Mouse (Mus musculus): ENCODE data around the gene Ssbp3. TPM values are rescaled to one million over a fixed set of nuclear protein-coding genes. Genes with fewer than 3 reads are reported as not detected.

The Ssbp3 gene
- polyA plus RNA-seq, 1 experiment from 2014 or later, result 175 TPM

DNA sequence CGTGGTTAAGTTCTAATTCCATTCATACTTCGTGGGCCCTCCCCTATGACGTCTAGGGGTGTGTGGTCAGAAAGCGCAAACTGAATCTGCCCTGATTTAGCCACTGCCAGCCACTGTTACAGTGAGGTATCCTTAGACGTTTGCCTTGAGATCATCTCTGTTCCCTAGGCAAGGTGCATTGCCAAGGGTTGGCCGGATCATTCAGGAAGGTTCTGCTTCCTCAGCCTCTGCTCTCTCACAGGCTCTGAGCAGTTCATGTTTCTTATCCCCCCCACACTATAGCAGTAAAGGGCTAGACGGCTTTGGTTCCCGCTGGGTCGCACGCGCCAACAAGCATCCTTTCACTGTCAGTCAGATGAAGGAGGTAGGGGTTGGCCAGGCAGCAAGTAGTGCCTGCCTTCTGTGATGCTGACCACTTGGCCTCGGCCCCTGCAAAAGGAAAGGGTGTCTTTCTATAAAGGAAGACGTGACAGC lies 101.5 kb downstream of the Ssbp3 start:
- H3K9ac ChIP-seq, result no peak overlapping the region
- H3K4me2 ChIP-seq, result no peak overlapping the region
- WGBS, result 69% methylated on average over 13 of the region's 13 CpGs
- peaks cover 41% of the 10 kb centered on the region for H3K4me1 ChIP-seq
- H3K9me3 ChIP-seq, result no peaks in the 10 kb centered on the region
- no peak overlapping the region for H3K4me3 ChIP-seq
- no peak overlapping the region for H3K27ac ChIP-seq
- H3K36me3 ChIP-seq (replicated peaks), result no peaks in the 10 kb centered on the region
- no peaks in the 10 kb centered on the region for H3K27me3 ChIP-seq (replicated peaks)
- ATAC-seq (replicated peaks), result no peak

DNA sequence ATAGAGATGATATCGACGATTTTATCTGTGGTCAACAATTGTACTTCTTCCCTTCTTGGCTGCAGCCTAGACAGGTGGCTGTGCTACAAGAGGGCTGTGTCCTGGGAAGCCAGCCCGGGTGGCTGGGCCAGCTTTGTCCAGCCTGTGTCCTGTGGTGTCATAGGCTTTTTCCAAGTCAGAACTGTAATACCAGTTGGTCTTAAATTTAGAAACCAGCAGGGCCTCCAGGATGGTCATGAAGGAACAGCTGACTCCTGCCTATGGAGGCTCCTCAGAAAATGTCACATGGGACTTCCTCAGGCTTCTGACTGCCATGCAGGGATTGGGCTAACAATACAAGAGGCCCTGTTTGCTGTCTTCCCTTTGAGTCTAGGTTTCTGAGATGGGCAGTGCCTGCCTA lies 102.1 kb downstream of the Ssbp3 start:
- Histone ChIP-seq H3K36me3 (replicated peaks) (no peaks in the 10 kb centered on the region), H3K27ac (no peak overlapping the region)

GRCm38 (mm10) chr4:107013119-107013816 lies 102.8 kb downstream of the Ssbp3 start:
- no peak overlapping the region for H3K4me3 ChIP-seq
- no peak overlapping the region for H3K9ac ChIP-seq
- ATAC-seq (replicated peaks), result no peak
- H3K27me3 ChIP-seq (replicated peaks), result no peaks in the 10 kb centered on the region
- no peaks in the 10 kb centered on the region for H3K36me3 ChIP-seq (replicated peaks)
- H3K4me2 ChIP-seq, result no peak overlapping the region
- no peaks in the 10 kb centered on the region for H3K9me3 ChIP-seq
- H3K27ac ChIP-seq, result no peak overlapping the region
- H3K4me1 ChIP-seq, result peaks cover 54% of the 10 kb centered on the region
- 88% methylated on average over 6 of the region's 6 CpGs for WGBS

More for the DNA sequence above, 102.1 kb downstream of the Ssbp3 start:
- no peak overlapping the region for H3K9ac ChIP-seq
- H3K4me3 ChIP-seq, result no peak overlapping the region
- H3K9me3 ChIP-seq, result no peaks in the 10 kb centered on the region
- no peak overlapping the region for H3K4me2 ChIP-seq
- WGBS, result 87% methylated on average over 3 of the region's 3 CpGs
- peaks cover 47% of the 10 kb centered on the region for H3K4me1 ChIP-seq
- no peak for ATAC-seq (replicated peaks)
- no peaks in the 10 kb centered on the region for H3K27me3 ChIP-seq (replicated peaks)

GRCm38 (mm10) chr4:107013817-107014260 lies 103.3 kb downstream of the Ssbp3 start:
- no peak overlapping the region for H3K4me3 ChIP-seq
- H3K27me3 ChIP-seq (replicated peaks), result no peaks in the 10 kb centered on the region
- H3K27ac ChIP-seq, result no peak overlapping the region
- ATAC-seq (replicated peaks), result no peak
- H3K4me2 ChIP-seq, result no peak overlapping the region
- 82% methylated on average over 9 of the region's 9 CpGs for WGBS
- peaks cover 59% of the 10 kb centered on the region for H3K4me1 ChIP-seq
- H3K9ac ChIP-seq, result no peak overlapping the region
- H3K9me3 ChIP-seq, result no peaks in the 10 kb centered on the region
- no peaks in the 10 kb centered on the region for H3K36me3 ChIP-seq (replicated peaks)

- Histone ChIP-seq H3K9me3 (no peaks in the 10 kb centered on the region), H3K9ac (no peak overlapping the region)
These were observed 105.5 kb downstream of the Ssbp3 start for GRCm38 (mm10) chr4:107015971-107016511.

DNA sequence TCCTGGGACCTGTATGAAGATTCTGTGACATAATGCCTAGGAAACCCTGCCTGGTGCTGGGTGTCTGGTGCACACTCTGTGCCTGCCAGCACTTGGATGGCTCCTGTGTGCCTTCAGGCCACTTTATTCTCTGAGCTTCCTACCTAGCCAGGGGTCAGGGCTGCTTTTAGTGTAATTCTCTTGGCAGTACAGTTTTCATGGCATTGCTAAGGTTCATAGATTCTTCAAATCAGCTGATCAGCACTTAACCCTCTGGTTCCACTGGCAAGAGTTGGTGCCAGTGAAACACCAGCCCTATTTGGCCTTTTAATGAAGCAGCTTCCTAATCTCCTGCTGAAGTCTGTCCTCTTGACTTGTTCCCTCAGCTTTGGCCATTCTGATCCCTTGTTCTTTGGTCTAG lies 106.8 kb downstream of the Ssbp3 start:
- Histone ChIP-seq H3K4me1 (peaks cover 89% of the 10 kb centered on the region), H3K36me3 (replicated peaks) (no peaks in the 10 kb centered on the region), H3K27me3 (replicated peaks) (no peaks in the 10 kb centered on the region), H3K9ac (no peak overlapping the region), H3K4me3 (no peak overlapping the region), H3K9me3 (no peaks in the 10 kb centered on the region), H3K27ac (no peak overlapping the region), H3K4me2 (no peak overlapping the region)
- ATAC-seq (replicated peaks), result no peak

More at GRCm38 (mm10) chr4:107015971-107016511, 105.5 kb downstream of the Ssbp3 start:
- H3K4me2 ChIP-seq, result no peak overlapping the region
- peaks cover 81% of the 10 kb centered on the region for H3K4me1 ChIP-seq
- peak overlapping the region; percentile 65 for H3K27ac ChIP-seq
- H3K27me3 ChIP-seq (replicated peaks), result no peaks in the 10 kb centered on the region
- peak; percentile 27; the same call in 1 of the 2 replicates for ATAC-seq (replicated peaks)
- H3K4me3 ChIP-seq, result no peak overlapping the region
- 28% methylated on average over 13 of the region's 13 CpGs for WGBS
- no peaks in the 10 kb centered on the region for H3K36me3 ChIP-seq (replicated peaks)

- Histone ChIP-seq H3K27ac (peak overlapping the region; percentile 65), H3K4me1 (peaks cover 97% of the 10 kb centered on the region), H3K4me3 (no peak overlapping the region), H3K27me3 (replicated peaks) (no peaks in the 10 kb centered on the region), H3K9me3 (no peaks in the 10 kb centered on the region), H3K9ac (no peak overlapping the region), H3K36me3 (replicated peaks) (no peaks in the 10 kb centered on the region), H3K4me2 (no peak overlapping the region)
- WGBS, result 70% methylated on average over 3 of the region's 3 CpGs
- ATAC-seq (replicated peaks), result no peak
These were observed 108.0 kb downstream of the Ssbp3 start for GRCm38 (mm10) chr4:107018521-107018920.

DNA sequence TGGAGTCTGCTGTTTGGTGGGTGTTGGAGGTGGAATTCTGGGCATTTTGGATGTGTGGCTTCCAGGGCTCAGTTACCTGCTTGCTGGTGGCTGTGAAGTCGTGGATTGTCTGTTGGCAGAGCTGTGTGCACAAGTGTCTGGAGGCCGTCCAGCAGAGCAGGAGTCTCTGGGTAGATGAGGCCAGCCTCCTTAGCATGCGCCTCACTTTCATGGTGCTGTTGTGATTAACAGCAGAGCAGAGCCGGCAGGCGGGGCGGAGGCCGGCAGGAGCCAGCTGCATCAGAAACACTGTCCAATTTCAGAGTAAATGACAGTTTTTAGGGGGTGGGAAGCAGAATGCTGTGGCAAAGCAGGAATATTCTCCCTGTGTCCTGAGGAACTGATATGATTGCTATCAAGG lies 108.5 kb downstream of the Ssbp3 start:
- no peaks in the 10 kb centered on the region for H3K9me3 ChIP-seq
- H3K4me2 ChIP-seq, result no peak overlapping the region
- 22% methylated on average over 7 of the region's 7 CpGs for whole genome bisulfite sequencing
- H3K9ac ChIP-seq, result 0 out of 2 replicates have a peak overlapping the region, but pooled peaks have one; percentile 12
- no peak overlapping the region for H3K4me3 ChIP-seq
- no peaks in the 10 kb centered on the region for H3K36me3 ChIP-seq (replicated peaks)
- ATAC-seq (replicated peaks), result no peak
- peaks cover 95% of the 10 kb centered on the region for H3K4me1 ChIP-seq
- H3K27ac ChIP-seq, result peak overlapping the region; percentile 65
- H3K27me3 ChIP-seq (replicated peaks), result no peaks in the 10 kb centered on the region

DNA sequence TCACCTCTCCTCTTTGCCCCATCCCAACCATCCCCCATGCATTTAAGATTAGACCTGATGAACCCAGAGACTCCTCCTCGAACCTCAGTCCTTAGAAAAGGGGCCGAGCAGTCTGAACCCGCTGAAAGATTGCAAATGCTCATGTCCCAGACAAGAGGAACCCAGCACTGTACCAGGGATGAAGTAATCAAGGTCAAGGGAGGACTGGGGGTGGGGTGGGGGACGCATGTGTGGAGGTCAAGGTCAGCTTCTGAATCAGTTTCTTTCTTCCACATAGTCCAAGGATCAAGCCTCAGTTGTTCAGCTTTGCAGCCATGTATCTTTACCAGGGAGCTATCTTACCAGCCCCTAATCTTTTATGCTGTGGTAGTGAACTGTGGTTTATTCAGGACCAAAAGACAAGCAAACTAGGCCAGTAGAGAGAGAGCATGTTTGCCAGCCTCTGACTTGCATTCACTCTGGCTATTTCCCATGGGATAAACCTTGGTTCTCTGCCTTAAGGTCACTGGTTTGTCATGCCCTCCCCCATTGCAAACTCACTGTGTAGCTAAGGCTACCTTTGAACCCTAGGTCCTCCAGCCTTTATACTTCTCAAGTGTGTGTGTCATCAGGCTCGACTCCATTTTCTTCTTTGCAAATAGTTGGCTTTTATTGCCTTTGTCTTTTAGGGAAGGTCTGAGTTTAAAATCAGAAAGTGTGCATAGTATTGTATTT lies 109.9 kb downstream of the Ssbp3 start:
- no peak for ATAC-seq (replicated peaks)
- no peak overlapping the region for H3K4me3 ChIP-seq
- no peaks in the 10 kb centered on the region for H3K27me3 ChIP-seq (replicated peaks)
- H3K36me3 ChIP-seq (replicated peaks), result no peaks in the 10 kb centered on the region
- H3K4me1 ChIP-seq, result peaks cover 89% of the 10 kb centered on the region
- no peak overlapping the region for H3K4me2 ChIP-seq
- H3K9ac ChIP-seq, result no peak overlapping the region
- WGBS, result 68% methylated on average over 5 of the region's 5 CpGs
- H3K9me3 ChIP-seq, result no peaks in the 10 kb centered on the region
- no peak overlapping the region for H3K27ac ChIP-seq

DNA sequence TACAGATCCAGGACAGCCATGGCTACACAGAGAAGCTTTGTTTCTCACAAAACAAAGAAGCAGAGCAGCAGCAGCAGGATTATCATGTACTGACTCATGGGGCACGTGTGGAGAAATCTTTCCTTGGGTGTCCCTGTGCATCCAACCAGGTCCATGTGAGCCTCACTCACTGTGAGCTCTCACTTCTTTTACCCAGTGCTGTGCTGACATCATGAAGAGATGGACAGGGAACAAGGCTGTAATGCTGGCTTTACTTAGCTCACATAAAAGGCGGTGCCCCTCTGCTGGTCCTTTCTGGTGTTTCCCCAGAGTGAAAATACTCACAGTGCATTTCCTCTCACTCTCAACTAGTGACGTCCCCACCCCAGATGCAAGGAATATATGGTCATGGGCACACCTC lies 111.0 kb downstream of the Ssbp3 start:
- 49% methylated on average over 3 of the region's 3 CpGs for WGBS
- Histone ChIP-seq H3K36me3 (replicated peaks) (no peaks in the 10 kb centered on the region), H3K27ac (peak overlapping the region; percentile 31; the same call in 1 of the 2 replicates), H3K9ac (no peak overlapping the region), H3K27me3 (replicated peaks) (no peaks in the 10 kb centered on the region), H3K4me3 (no peak overlapping the region), H3K9me3 (no peaks in the 10 kb centered on the region), H3K4me2 (no peak overlapping the region), H3K4me1 (peaks cover 88% of the 10 kb centered on the region)
- no peak for ATAC-seq (replicated peaks)

DNA sequence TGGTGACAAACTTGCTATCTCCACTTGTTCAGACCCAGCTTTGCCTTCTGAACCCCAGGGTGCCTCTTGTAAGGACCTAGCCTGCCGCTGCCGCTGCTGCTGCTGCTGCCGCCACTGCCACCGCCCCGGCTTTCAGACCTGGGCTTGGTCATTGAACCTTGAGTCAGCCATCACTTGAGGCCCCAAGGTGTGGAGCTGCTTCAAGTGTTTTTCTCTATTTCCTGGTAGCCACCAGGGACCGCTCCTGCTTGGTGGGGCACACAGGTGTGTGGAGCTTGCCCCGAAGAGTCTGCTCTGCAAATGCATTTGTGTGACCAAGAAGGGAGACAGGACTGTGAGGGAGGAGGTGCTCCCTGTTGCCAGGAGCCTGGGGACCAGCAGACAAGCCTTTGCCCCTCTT lies 114.4 kb downstream of the Ssbp3 start:
- Histone ChIP-seq H3K9ac (no peak overlapping the region), H3K4me3 (no peak overlapping the region), H3K27ac (no peak overlapping the region), H3K4me2 (no peak overlapping the region), H3K36me3 (replicated peaks) (no peaks in the 10 kb centered on the region), H3K4me1 (peaks cover 61% of the 10 kb centered on the region), H3K9me3 (no peaks in the 10 kb centered on the region), H3K27me3 (replicated peaks) (no peaks in the 10 kb centered on the region)
- WGBS, result 86% methylated on average over 7 of the region's 7 CpGs
- no peak for ATAC-seq (replicated peaks)

DNA sequence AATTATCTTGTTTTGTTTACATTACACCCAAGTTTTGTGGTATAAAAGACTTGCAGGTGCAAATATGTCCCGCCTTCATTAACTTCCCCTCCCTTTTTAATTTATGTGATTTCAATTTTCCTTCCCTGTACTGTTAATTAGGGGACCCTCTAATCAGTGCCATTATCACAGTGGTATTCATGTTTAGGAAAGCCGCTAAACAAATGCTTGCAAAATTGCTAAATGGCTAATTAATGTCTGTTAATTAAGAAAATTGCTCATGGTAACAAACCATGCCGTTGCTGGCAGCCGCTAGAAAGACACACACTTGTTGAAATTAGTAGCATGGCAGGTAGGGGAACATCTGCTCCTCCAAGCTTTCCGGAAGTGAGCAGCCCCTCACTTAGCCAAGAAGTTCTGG lies 114.9 kb downstream of the Ssbp3 start:
- no peak overlapping the region for H3K4me3 ChIP-seq
- ATAC-seq (replicated peaks), result no peak
- H3K4me1 ChIP-seq, result peaks cover 57% of the 10 kb centered on the region
- H3K9ac ChIP-seq, result no peak overlapping the region
- WGBS, result 73% methylated on average over 5 of the region's 5 CpGs
- H3K36me3 ChIP-seq (replicated peaks), result no peaks in the 10 kb centered on the region
- H3K4me2 ChIP-seq, result no peak overlapping the region
- no peaks in the 10 kb centered on the region for H3K9me3 ChIP-seq
- H3K27me3 ChIP-seq (replicated peaks), result no peaks in the 10 kb centered on the region
- no peak overlapping the region for H3K27ac ChIP-seq

Measured in midbrain, embryonic 15.5 days (tissue).